Mouse (Mus musculus): Measurements from ENCODE around the gene BC025920. TPM values are rescaled to one million over a fixed set of nuclear protein-coding genes. Genes with fewer than 3 reads are reported as not detected.

Gene BC025920
- total RNA-seq, 2 experiments from 2014 or later = 1.1 to 2.1 TPM

- DNase-seq (ENCODE audit: low spot score in 2 of 2) = no peak
These were observed 33.1 kb upstream of the BC025920 start for GRCm38 (mm10) chr10:81572975-81573374.

- DNase-seq (ENCODE audit: low spot score in 2 of 2) = no peak
These were observed 31.7 kb upstream of the BC025920 start, which contains the start of gene Tle2 for GRCm38 (mm10) chr10:81574081-81575056. Gene Tle2 (plus strand): TSS chr10:81574561.

GRCm38 (mm10) chr10:81575208-81575631 lies 30.9 kb upstream of the BC025920 start:
- DNase-seq (ENCODE audit: low spot score in 2 of 2) = no peak

- DNase-seq (ENCODE audit: low spot score in 2 of 2) = no peak
These were observed 30.4 kb upstream of the BC025920 start for GRCm38 (mm10) chr10:81575695-81576094.

- no peak for DNase-seq (ENCODE audit: low spot score in 2 of 2)
These were observed 26.1 kb upstream of the BC025920 start for GRCm38 (mm10) chr10:81579967-81580366.

GRCm38 (mm10) chr10:81580441-81581070 lies 25.5 kb upstream of the BC025920 start:
- no peak for DNase-seq (ENCODE audit: low spot score in 2 of 2)

DNA sequence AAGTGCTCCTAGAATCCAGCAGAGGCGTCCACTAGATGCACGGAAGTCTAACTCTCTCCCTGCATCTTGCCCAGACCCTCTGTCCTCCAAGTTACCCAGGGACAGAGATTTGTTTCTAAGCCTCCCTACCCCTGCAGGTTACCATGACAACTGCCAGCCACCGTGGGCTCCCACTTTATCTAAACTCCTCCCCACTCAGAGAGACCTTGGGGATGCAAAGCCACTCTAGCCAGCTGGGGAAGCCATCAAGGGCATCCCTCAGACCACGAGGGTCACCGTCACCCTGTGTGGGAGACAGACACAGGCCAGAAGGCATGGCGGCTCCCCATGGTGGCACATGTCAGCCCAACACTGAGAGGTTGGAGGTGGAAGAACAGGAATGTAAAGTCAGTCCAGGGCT lies 22.7 kb upstream of the BC025920 start:
- DNase-seq (ENCODE audit: low spot score in 2 of 2) = no peak

DNA sequence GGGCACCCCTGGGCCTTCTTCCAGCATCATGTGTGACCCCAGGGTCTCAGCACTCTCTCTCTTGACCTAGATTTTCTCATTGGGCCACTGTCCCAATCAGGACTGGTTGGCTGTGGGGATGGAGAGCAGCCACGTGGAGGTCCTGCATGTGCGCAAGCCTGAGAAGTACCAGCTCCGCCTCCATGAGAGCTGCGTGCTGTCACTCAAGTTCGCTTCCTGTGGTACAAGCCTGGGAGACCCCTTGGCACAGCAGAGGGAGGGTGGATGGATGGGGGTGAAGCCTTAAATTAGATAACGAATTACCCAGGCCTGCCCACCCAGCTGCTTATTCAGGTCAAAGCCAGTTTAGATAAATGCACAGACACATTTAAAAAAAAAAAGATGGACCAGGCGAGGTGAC lies 17.3 kb upstream of the BC025920 start:
- no peak for DNase-seq (ENCODE audit: low spot score in 2 of 2)

GRCm38 (mm10) chr10:81591846-81592245 lies 14.2 kb upstream of the BC025920 start:
- DNase-seq (ENCODE audit: low spot score in 2 of 2) = no peak

- DNase-seq (ENCODE audit: low spot score in 2 of 2) = no peak
These were observed 13.4 kb upstream of the BC025920 start for GRCm38 (mm10) chr10:81592631-81593030.

GRCm38 (mm10) chr10:81593223-81593622 lies 12.8 kb upstream of the BC025920 start:
- DNase-seq (ENCODE audit: low spot score in 2 of 2) = no peak

GRCm38 (mm10) chr10:81593935-81594334 lies 12.1 kb upstream of the BC025920 start:
- no peak for DNase-seq (ENCODE audit: low spot score in 2 of 2)

DNA sequence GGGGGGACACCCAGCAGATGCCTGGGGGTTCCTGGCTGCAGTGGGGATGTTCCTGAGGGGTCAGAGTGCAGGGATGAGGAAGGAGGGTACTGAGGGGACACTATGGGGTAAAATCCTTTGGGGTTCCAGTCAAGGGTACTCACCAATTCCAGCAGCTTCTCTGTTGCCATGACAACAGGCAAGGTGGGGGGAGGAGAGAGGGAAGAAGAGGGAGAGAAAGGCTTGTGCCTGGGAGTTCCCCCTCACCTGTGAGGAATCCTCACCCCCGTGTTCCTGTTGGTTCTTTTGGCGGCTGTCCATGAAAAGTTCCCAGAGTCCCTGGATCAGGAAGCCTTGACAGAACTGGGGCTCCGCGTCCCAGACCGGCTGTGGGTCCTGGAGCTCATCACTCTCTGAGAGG lies 10.5 kb upstream of the BC025920 start:
- DNase-seq (ENCODE audit: low spot score in 2 of 2) = no peak

- DNase-seq (ENCODE audit: low spot score in 2 of 2) = no peak
These were observed 9.5 kb upstream of the BC025920 start for GRCm38 (mm10) chr10:81596611-81597010.

DNA sequence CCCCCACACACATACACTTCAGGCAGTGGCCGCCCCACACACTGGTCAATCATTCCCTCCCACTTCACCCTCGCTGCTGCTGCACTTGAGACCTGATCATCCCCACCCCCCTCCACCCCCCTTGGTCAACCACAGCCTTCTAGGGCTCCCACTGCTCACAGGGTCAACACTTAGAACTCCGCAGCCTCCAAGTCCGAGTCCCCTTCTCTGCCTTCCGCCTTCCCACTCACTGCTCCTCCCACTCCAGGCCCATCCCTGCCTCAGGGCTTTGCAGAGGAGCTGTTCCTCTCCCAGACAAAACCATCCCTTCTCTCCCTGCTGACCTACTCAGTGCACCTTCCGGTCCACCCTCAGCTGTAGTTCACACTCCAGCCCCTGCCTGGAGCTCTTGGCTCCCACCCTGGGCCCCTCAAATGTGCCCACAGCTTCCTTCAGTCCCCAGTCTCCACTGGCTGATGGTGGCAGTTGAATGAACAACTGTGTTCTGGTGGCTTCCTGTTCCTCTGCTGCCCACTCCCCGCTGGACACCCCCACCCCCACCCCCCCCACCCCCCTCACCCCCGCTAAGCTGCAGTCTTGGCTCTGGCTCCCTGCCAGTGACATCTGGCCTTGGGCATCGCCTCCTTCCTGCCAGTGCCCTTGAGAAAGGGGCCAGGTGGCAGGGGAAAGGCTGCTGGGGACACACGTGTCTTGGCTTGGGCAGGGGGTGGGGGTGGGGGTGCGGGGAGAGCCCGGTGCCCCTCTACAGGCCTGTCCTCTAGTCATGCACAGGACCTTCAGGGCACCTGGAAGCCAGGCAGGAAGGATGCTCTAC lies 8.7 kb upstream of the BC025920 start:
- no peak for DNase-seq (ENCODE audit: low spot score in 2 of 2)

DNA sequence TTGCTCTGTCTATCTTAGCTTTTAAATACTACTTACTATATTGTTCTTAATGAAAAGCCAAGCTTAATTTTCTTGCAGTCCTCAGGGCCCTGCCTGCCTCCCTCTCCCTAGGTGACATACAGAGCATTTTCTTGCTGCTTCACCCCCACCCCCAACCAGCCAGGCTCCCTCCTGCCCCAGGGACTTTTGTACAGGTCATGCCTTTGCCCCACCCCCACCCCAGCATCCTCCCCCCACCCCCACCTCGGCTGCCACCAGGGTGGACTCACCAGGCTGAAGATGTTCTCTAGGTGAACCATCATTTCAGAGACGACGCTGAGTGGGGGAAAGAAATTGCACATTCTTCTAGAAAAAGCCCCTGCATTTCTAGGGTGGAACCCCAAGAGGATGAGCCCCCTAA lies 7.7 kb upstream of the BC025920 start:
- no peak for DNase-seq (ENCODE audit: low spot score in 2 of 2)

- no peak for DNase-seq (ENCODE audit: low spot score in 2 of 2)
These were observed 7.2 kb upstream of the BC025920 start for GRCm38 (mm10) chr10:81598871-81599270.

DNA sequence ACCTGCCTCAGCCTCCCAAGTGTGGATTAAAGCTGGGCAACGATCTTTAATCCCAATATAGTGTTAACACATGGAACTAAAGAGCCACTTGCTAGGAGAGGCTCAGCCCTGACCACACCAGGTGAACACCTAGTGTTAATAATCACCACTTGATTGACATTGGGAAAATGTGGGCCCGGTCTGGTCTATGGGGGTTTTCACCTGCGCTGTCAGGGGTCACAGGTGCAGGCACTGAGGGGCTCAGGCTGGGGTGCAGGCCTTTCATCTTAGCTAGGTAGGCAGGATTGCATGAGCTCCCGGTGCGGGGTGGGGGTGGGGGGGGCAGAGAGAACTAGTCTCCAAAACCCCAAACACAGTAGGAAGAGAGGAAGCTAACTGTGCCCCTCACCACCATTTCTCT lies 6.4 kb upstream of the BC025920 start:
- no peak for DNase-seq (ENCODE audit: low spot score in 2 of 2)

GRCm38 (mm10) chr10:81600096-81600495 lies 6.0 kb upstream of the BC025920 start:
- no peak for DNase-seq (ENCODE audit: low spot score in 2 of 2)

GRCm38 (mm10) chr10:81600738-81601203 lies 5.3 kb upstream of the BC025920 start, which contains the start of gene Tle6:
Gene Tle6 (minus strand): TSS chr10:81601073.
- DNase-seq (ENCODE audit: low spot score in 2 of 2) = peak; percentile 92 to 95

DNA sequence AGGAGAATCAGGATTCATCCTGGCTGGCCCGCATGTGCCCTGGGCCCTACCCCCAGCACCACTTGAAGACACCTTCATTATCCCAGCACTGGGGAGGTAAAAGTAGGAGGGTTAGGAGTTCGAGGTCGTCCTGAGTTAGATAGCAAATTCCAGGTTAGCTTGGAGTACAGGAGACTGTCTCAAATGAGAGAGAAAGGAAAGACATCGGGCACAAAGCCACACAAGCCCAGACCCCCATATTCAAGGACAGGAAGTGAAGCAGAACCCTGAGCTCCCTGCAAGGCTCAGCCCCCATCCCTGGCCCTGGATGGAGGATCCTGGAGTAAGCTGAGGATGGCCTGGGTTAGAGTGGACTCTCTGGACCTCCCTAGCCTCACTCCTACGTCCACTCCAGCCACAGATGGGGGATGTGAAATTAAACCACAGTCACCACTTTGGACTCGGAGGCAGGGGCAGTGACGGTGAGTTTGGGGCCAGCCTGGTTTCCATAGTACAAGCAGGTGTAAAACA lies 4.6 kb upstream of the BC025920 start:
- DNase-seq (ENCODE audit: low spot score in 2 of 2) = no peak
